Mouse (Mus musculus) liver, embryonic 11.5 days (tissue): Measurements from ENCODE around the gene Catsper1. TPM values are rescaled to one million over a fixed set of nuclear protein-coding genes. Genes with fewer than 3 reads are reported as not detected.

Source experiments
- ATAC-seq: fragments of 200-750 bp; cut with Nextera tagmentation; replicated peaks from 2 replicates; pipeline ENCODE4 v1.8.0; 2017; ENCODE audit warnings: moderate number of reproducible peaks, mild to moderate bottlenecking, moderate TSS enrichment, moderate library complexity; ENCODE audit not compliant: low FRiP score
- DNase-seq: peaks from one replicate; pipeline ENCODE4 v3.0.0-alpha.2; 2017; ENCODE audit warnings: low spot score
- H3K27ac ChIP-seq: fragments of 300-500 bp; sonication (generic); 2 replicates; pipeline ENCODE4 v1.5.1; 2014; ENCODE audit warnings: mild to moderate bottlenecking, low read depth, low read length, control low read depth
- H3K27me3 ChIP-seq: fragments of 300-500 bp; sonication (generic); replicated peaks from 2 replicates; pipeline ENCODE4 v1.6.1; 2014; ENCODE audit warnings: low read length, mixed read lengths; ENCODE audit not compliant: control insufficient read depth, insufficient read depth
- H3K36me3 ChIP-seq: fragments of 300-500 bp; sonication (generic); 2 replicates; pipeline ENCODE4 v1.6.1; 2014; ENCODE audit warnings: mild to moderate bottlenecking, low read length, moderate library complexity, mixed read lengths; ENCODE audit not compliant: control insufficient read depth, insufficient read depth
- H3K4me1 ChIP-seq: fragments of 300-500 bp; sonication (generic); replicated peaks from 2 replicates; pipeline ENCODE4 v1.6.1; 2014; ENCODE audit warnings: low read length, mixed read lengths; ENCODE audit not compliant: control insufficient read depth, insufficient read depth
- H3K4me2 ChIP-seq: fragments of 300-500 bp; sonication (generic); 2 replicates; pipeline ENCODE4 v1.6.1; 2014; ENCODE audit warnings: mild to moderate bottlenecking, control low read depth, moderate library complexity
- H3K4me3 ChIP-seq: fragments of 300-500 bp; sonication (generic); 2 replicates; pipeline ENCODE4 v1.5.1; 2014; ENCODE audit warnings: low read depth, low read length, control low read depth
- H3K9ac ChIP-seq: fragments of 300-500 bp; sonication (generic); 2 replicates; pipeline ENCODE4 v1.6.1; 2014; ENCODE audit warnings: low read depth, low read length, control low read depth
- H3K9me3 ChIP-seq: fragments of 300-500 bp; sonication (generic); 2 replicates; pipeline ENCODE4 v1.6.1; 2016; ENCODE audit warnings: low read length, inconsistent platforms, mixed read lengths; ENCODE audit not compliant: control insufficient read depth
- WGBS: fragments of 180-500 bp; shearing (Covaris S2); extraction: QIAGEN DNeasy Blood & Tissue Kit; methylation state at CpG from one replicate; pipeline ENCODE4 v1.1.7; 2014; 5-methylcytosine and 5-hydroxymethylcytosine counted together
- polyA plus RNA-seq: library from polyadenylated mRNA; unstranded; fragments of >200 nt; fragmentation: Nextera tagmentation; extraction: Ambion mirVana; gene quantifications from 2 replicates; pipeline ENCODE4 v1.2.1, GENCODE M21; 2014

The Catsper1 gene
- not detected in 2 replicates for polyA plus RNA-seq

- DNase-seq: no peak
- H3K27me3 ChIP-seq: no peaks in the 10 kb centered on the region
- 80% methylated on average over 6 of the region's 6 CpGs for WGBS
- H3K4me1 ChIP-seq: no peaks in the 10 kb centered on the region
- H3K36me3 ChIP-seq: no peaks in the 10 kb centered on the region
- no peak within 1 kb of the TSS for H3K4me2 ChIP-seq
- ATAC-seq: no peak
- H3K4me3 ChIP-seq: no peak within 1 kb of the TSS
- no peaks in the 10 kb centered on the region for H3K9me3 ChIP-seq
- no peak within 1 kb of the TSS for H3K27ac ChIP-seq
- H3K9ac ChIP-seq: no peak within 1 kb of the TSS
These were observed at the start of gene Catsper1 for GRCm38 (mm10) chr19:5335441-5335840. Catsper1 (plus strand) TSS chr19:5335741.

GRCm38 (mm10) chr19:5294972-5295735, 40.4 kb upstream of the Catsper1 start, which contains the start of gene Sf3b2:
Sf3b2 (minus strand) TSS chr19:5295455.
- peak within 1 kb of the TSS; percentile 97 for H3K4me3 ChIP-seq
- peak; percentile 95 for ATAC-seq
- peak within 1 kb of the TSS; percentile 73 for H3K27ac ChIP-seq
- H3K9ac ChIP-seq: peak within 1 kb of the TSS; percentile 86
- 0 out of 2 replicates have a peak, but pooled peaks cover 4% of the 10 kb centered on the region for H3K27me3 ChIP-seq
- WGBS: under 1% methylated on average over 46 of the region's 46 CpGs
- DNase-seq: peak; percentile 94
- peaks cover 18% of the 10 kb centered on the region for H3K4me1 ChIP-seq
- H3K9me3 ChIP-seq: no peaks in the 10 kb centered on the region
- H3K4me2 ChIP-seq: peak within 1 kb of the TSS; percentile 81
- peaks cover 19% of the 10 kb centered on the region for H3K36me3 ChIP-seq

- Histone ChIP-seq H3K27me3 (0 out of 2 replicates have a peak, but pooled peaks cover 4% of the 10 kb centered on the region), H3K27ac (peak overlapping the region; percentile 73), H3K4me3 (peak overlapping the region; percentile 97), H3K9ac (peak overlapping the region; percentile 70), H3K36me3 (peaks cover 15% of the 10 kb centered on the region), H3K4me2 (peak overlapping the region; percentile 81), H3K4me1 (peaks cover 18% of the 10 kb centered on the region), H3K9me3 (no peaks in the 10 kb centered on the region)
- DNase-seq (no peak), ATAC-seq (peak; percentile 64)
- 3% methylated on average over 13 of the region's 13 CpGs for WGBS
These were observed 39.8 kb upstream of the Catsper1 start for GRCm38 (mm10) chr19:5295736-5296075.

GRCm38 (mm10) chr19:5296630-5297029, 38.9 kb upstream of the Catsper1 start:
- Histone ChIP-seq H3K4me3 (no peak overlapping the region), H3K27ac (no peak overlapping the region), H3K9ac (no peak overlapping the region), H3K4me1 (peaks cover 18% of the 10 kb centered on the region), H3K27me3 (0 out of 2 replicates have a peak, but pooled peaks cover 4% of the 10 kb centered on the region), H3K4me2 (peak overlapping the region; percentile 81), H3K9me3 (no peaks in the 10 kb centered on the region), H3K36me3 (peaks cover 15% of the 10 kb centered on the region)
- ATAC-seq: no peak
- 68% methylated on average over 5 of the region's 5 CpGs for WGBS
- DNase-seq: no peak

- Histone ChIP-seq H3K27me3 (0 out of 2 replicates have a peak, but pooled peaks cover 4% of the 10 kb centered on the region), H3K27ac (no peak within 1 kb of the TSS), H3K9me3 (no peaks in the 10 kb centered on the region), H3K4me3 (peak within 1 kb of the TSS; percentile 38), H3K36me3 (peaks cover 4% of the 10 kb centered on the region; the same call in 1 of the 2 replicates), H3K4me1 (peaks cover 18% of the 10 kb centered on the region), H3K9ac (peak within 1 kb of the TSS; percentile 49), H3K4me2 (peak within 1 kb of the TSS; percentile 68)
- ATAC-seq: no peak
- DNase-seq: no peak
- 17% methylated on average over 30 of the region's 32 CpGs for WGBS
These were observed 37.4 kb upstream of the Catsper1 start, which contains the start of gene Gal3st3 for GRCm38 (mm10) chr19:5297903-5298800. Gal3st3 (plus strand) TSS chr19:5298331.

GRCm38 (mm10) chr19:5300588-5300987, 35.0 kb upstream of the Catsper1 start:
- no peak for DNase-seq
- Histone ChIP-seq H3K9me3 (no peaks in the 10 kb centered on the region), H3K36me3 (no peaks in the 10 kb centered on the region), H3K4me2 (no peak overlapping the region), H3K27me3 (0 out of 2 replicates have a peak, but pooled peaks cover 4% of the 10 kb centered on the region), H3K27ac (no peak overlapping the region), H3K9ac (no peak overlapping the region), H3K4me1 (peaks cover 12% of the 10 kb centered on the region), H3K4me3 (no peak overlapping the region)
- no peak for ATAC-seq
- WGBS: 67% methylated on average over 6 of the region's 6 CpGs

GRCm38 (mm10) chr19:5302455-5302854, 33.1 kb upstream of the Catsper1 start:
- WGBS: 14% methylated on average over 4 of the region's 4 CpGs
- Histone ChIP-seq H3K9me3 (no peaks in the 10 kb centered on the region), H3K36me3 (no peaks in the 10 kb centered on the region), H3K9ac (no peak overlapping the region), H3K27ac (no peak overlapping the region), H3K4me3 (no peak overlapping the region), H3K4me2 (no peak overlapping the region), H3K27me3 (peaks cover 13% of the 10 kb centered on the region), H3K4me1 (peaks cover 10% of the 10 kb centered on the region; the same call in 1 of the 2 replicates)
- DNase-seq (no peak), ATAC-seq (no peak)

- H3K36me3 ChIP-seq: no peaks in the 10 kb centered on the region
- WGBS: 67% methylated on average over 6 of the region's 6 CpGs
- ATAC-seq: no peak
- H3K9ac ChIP-seq: no peak overlapping the region
- H3K27ac ChIP-seq: no peak overlapping the region
- no peak overlapping the region for H3K4me2 ChIP-seq
- no peak for DNase-seq
- H3K4me3 ChIP-seq: no peak overlapping the region
- H3K9me3 ChIP-seq: no peaks in the 10 kb centered on the region
- H3K27me3 ChIP-seq: peaks cover 17% of the 10 kb centered on the region
- H3K4me1 ChIP-seq: 0 out of 2 replicates have a peak, but pooled peaks cover 5% of the 10 kb centered on the region
These were observed 29.3 kb upstream of the Catsper1 start for GRCm38 (mm10) chr19:5306279-5306678.
